Mouse (Mus musculus): Measurements from ENCODE around the gene 4933428G20Rik. TPM values are rescaled to one million over a fixed set of nuclear protein-coding genes. Genes with fewer than 3 reads are reported as not detected.

4933428G20Rik gene
- total RNA-seq (2015; ENCODE audit: low replicate concordance) (not detected in 2 replicates), total RNA-seq (2017; ENCODE audit: low replicate concordance) (not detected in 2 replicates)

DNA sequence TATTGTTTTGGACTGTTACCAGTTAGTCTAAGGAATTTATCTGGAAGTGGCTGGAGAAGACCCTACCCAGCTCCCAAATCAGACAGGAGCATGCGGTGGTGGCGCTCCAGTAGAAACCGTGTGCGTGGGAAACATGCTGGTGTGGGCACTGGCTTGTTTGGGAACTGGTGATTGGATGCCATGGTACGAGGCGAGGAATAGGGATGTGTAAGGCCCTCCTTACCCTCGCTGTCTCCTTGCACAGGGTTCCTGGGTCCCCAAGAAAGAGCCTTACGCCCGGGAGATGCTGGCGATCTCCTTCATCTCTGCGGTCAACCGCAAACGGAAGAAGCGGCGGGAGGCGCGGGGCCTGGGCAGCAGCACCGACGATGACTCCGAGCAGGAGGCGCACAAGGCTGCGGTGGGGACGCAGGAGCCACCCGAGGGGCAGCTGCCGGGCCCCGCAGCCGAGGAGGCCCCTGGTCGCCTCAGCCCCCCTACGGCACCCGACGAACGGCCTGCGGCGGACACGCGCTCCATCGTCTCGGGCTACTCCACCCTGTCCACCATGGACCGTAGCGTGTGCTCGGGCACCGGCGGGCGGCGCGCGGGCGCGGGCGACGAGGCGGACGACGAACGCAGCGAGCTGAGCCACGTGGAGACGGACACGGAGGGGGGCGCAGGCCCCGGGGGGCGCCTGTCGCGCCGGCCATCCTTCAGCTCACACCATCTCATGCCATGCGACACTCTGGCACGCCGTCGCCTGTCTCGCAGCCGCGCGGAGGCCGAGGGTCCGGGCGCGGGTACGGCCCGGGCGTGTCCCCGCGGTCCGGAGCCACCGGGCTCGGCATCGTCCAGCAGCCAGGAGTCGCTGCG, at the start of gene 4933428G20Rik:
TSS of gene 4933428G20Rik (minus strand) at position 476 of the 855 bp plus-strand sequence.
- no peak for ATAC-seq (replicated peaks; ENCODE audit: low FRiP score, poor library complexity, severe bottlenecking)

DNA sequence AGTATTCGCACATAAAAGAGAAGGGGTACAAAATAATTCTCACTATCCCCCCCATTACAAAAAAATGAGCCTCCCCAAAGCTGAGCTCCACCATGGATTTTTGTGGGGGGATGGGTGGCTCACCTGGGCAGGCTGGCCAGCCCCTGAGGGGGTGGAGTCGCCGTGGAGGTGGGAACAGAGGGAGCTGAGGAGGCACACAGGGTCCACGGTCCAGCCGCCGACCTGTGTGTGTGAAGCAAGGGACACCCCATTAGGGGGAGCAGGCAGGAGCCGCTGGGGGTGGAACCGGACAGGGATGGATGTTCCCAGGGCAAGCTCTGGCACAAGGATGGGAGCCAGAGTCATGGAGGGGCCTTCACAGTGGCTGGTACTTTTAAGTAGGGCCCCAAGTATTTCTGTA, 48.6 kb upstream of the 4933428G20Rik start:
- ATAC-seq (replicated peaks; ENCODE audit: low FRiP score, poor library complexity, severe bottlenecking), result no peak

DNA sequence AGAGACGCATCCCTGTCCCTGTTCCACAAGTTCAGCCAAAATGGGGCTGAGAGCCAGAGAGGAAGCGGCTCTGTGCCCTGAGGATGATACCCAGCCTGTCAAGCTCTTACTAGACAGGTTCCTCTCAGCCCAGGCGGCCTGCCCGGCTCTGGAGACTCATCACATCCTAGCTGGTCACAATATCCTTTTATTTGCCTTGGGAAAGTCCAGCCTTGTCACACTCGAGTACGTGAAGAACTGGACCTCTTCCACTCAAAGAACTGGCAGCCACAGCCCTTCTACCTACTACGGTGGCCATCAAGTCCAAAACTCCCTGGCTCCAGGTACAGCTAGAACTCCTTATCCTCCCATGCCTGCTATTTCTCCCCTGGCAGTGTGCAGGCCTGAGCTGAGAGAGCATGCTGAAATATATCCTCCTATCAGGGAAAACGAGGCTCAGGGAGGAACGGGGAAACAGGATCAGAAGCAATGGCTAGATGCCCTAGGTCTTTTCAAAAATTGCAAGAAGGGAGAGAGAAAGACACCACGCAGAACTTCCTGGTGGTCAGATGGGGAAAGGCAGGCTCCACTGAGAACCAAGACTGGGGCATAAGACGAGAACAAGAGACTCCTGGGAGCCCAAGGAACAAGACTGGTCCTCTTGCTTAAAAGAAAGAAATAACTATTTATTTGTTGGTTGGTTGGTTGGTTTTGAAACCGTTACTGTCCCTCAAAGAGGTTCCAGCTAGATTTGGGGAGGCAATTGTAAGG, 48.0 kb upstream of the 4933428G20Rik start:
- no peak for ATAC-seq (replicated peaks; ENCODE audit: low FRiP score, poor library complexity, severe bottlenecking)

DNA sequence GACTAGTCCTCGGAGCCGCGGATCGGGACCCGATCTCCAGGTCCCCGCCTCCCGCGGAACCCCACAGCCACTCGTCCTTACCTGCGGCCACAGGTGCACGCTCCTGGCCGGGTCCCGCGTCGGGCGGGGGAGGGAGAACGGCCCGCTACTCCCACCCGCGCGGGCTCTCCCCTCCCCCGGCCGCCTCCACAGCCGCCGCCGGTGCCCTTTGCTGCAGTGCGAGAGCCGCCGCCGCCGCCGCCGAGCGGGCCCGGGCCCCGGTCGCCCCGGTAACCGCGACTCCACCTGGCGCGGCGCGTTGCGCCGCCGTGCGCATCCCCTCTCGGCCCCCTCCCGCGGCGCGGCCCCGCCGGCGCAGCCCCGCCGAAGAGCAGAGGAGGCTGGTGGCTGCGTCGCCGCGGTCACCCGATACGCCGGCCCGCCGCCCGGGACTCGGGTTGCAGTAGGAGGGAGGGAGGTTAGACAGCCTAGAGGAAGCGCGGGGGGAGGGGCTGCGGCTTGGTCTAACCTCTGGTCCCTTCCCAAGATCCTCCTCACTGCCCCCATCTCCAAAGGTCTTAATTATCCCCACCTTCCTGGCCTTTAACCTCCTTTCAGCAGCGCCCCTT, 46.8 kb upstream of the 4933428G20Rik start:
- ATAC-seq (replicated peaks; ENCODE audit: low FRiP score, poor library complexity, severe bottlenecking), result no peak

DNA sequence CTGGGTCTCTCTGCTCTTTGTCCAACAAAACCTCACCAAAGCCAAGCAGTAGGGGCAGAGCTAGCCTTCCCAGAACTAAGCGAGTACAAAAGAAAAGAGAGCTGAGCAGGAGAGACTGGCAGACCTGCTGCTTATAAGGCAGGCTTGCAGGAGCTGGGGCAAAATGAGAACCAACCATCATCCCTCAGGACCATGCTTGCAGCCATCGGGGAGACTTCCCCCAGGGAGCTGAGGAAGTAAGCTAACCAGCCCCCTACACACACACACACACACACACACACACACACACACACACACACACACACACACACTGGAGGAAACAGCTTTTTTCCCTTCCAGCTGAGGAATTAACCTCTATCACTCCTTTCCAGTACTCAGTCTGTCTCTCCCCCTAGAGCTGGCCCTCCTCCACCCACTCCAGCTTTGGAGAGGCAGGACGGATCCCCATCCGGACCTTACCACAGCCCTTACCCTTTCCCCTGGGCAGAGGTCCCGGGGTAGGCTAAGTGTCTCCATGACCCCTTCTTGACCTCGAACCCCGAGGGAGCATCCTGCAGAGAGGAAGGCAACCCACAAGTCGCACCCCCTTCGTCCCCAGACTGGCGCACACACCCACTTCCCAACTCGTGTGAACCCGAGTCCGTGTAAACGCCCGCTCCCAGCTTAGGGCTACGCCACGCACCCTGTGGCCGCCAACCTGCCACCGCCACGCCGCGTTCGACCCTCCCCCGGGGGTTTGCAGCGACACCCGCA, 45.8 kb upstream of the 4933428G20Rik start:
- ATAC-seq (replicated peaks; ENCODE audit: low FRiP score, poor library complexity, severe bottlenecking), result no peak

DNA sequence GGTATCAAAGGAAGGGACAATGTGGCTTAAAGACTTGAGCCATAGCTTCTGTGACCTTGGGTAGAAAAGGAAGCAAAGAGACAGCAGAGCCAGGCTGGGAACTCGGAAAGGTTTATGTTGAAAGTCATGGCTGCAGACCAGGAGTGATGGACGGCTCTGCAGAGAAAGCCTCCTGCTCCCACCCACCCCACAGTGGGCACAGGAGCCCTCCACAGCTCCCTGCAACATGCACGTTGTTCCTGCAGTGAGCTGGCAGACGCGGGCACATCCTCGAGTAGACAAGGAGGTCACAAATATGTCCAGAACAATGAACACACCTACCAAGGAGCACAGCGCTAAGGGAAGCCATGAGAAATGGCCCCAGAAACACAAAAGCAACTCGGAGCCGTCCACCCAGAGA, 43.7 kb upstream of the 4933428G20Rik start:
- ATAC-seq (replicated peaks; ENCODE audit: low FRiP score, poor library complexity, severe bottlenecking), result no peak

DNA sequence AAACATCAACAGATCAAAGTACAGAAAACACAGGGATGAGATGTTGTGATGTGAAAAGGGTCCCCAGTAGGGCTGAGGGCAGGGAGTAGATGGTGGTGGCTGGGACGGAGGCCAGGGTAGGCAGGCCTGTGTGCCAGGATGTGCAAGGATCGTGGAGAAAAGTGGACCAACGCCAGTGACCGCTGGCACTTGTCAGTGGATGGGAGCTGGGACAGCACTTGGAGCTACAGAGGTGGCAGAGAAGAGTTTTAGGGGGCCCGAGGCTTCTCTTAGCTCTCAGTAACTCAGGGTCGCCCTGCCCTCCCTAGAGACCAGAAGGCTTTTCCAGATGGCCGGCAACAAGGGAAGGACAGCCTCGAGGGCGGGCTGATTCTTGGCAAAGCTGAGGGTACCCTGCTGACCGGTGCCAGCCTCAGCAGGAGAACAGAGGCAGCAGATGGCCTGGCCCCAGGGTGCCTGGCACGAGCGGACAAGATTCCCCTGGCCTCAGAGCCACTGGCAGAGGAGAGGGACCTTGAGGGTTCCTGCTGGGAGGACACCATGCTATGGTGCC, 43.1 kb upstream of the 4933428G20Rik start:
- no peak for ATAC-seq (replicated peaks; ENCODE audit: low FRiP score, poor library complexity, severe bottlenecking)

DNA sequence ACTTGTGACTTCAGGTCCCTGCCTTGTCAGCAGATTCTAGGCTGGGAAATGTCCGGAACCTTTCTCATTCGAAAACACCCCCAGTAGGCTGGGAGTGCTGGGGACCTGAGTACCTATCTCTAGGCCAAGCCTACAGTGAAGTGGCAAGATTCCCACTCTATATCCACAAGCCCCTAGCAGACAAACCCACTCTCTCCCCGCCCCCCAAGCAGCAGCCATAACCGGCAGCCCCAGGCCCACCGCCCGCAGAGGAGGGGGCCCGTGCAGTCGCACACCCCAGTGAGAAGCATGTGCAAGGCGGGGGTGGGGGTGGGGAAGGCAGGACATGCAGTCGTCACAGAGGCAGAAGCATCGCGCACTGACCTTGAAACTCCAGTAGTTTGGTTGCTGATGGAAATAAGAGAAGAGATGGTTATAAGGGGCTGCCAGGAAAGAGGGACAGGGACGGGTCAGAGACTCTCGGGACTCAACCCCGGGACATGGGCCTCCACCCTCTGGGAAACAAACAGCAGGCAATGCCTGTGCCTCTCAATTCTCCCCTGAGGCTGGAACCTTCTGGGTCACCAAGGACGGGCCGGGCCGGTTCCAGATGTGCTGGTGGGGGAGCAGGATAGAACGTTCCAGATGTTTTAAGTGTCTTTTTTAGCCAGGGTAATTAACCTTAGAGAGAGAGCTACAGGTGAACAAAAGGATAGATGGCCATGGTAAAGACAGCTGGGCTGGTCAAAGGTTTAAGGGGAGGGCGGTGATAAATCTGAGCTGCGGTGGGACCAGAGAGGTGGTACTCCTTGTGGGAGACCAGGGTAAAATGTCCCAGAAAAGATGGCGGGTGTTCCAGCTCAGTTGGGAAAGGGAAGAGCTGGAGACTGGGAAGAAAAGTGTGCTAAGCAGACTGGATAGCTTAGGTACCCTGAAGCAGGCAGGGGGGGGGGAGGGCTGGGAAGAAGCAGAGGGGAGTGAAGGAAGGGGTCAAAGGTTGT, 42.3 kb upstream of the 4933428G20Rik start:
- no peak for ATAC-seq (replicated peaks; ENCODE audit: low FRiP score, poor library complexity, severe bottlenecking)

DNA sequence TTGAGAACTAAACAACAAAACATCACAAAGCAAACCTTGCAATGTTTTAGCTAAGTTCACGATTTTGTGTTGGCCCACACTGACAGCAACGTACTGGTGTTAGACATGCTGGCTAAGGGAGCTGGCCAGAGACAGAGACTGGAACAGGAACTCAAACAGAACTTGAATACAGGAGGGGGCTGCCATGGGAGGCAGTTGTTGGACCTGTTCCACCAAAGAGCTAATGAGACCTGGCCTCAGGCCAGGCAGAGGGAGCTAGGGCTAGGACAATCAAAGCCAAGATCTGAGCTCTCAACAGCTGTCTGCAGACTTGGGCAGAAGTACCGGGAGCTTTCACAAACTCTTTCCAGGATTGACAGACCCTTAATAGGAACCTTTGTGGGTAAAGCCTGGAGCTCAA, 40.5 kb upstream of the 4933428G20Rik start:
- ATAC-seq (replicated peaks; ENCODE audit: low FRiP score, poor library complexity, severe bottlenecking), result no peak

DNA sequence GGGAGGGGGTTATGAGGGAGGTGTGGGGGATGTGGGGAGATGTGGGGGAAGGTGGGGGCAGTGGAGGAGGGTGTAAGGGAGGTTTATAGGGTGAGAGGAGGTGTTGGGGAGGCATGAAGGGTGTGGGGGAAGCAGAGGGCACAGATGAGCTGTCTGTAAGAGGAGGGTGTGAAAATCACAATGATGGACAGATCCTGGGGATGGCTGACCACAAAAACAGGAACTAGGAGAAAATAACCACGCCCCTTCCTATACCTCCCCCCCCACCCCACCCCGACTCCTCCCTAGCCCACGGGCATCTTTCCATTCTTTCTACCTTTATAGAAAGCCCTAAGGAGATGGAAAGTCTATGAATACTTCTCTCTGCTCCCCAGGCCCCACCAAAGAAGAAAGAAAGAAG, 40.0 kb upstream of the 4933428G20Rik start:
- ATAC-seq (replicated peaks; ENCODE audit: low FRiP score, poor library complexity, severe bottlenecking), result no peak

DNA sequence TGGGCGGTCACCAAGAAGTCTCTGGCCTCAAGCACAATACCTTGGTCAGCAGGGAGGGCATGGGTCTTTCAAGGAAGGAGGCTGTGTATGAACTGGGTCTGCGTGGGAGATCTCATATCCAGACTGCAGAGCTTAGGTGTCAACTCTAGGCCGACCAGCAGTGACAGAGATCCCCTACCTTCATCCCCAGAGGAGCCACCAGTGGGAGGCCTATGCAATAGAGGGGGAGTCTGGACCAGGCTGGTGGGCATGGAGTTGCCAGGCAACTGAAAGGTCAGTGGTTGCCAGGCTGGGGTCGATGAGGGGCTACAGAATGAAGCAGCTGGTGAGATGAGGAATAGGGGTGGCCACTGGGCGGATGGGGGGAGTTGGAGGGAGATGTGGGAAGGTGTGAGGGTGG, 39.5 kb upstream of the 4933428G20Rik start:
- no peak for ATAC-seq (replicated peaks; ENCODE audit: low FRiP score, poor library complexity, severe bottlenecking)

DNA sequence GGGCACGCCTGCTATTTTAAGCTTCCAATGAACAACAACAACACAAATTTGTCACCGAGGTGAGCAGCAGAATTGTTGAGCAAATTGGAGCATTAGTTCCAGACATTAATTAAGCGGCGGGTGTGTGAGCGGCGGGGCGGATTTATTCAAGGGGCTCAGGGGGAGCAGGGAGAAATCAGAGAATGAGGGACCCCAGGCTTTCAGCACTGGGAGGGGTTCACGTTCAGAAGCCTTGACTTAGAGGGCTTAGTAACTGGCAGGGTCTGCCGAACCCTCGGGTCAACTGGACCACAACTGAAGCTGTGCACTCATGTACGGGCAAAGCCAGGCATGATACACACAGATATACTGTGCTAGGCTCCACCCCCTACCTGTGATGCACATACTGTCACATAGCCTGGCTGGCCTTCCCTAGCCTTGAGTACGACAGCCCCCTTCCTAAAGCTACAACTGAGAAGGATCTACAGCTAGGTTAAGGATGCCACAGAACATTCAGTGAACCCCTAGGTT, 37.5 kb upstream of the 4933428G20Rik start:
- no peak for ATAC-seq (replicated peaks; ENCODE audit: low FRiP score, poor library complexity, severe bottlenecking)

DNA sequence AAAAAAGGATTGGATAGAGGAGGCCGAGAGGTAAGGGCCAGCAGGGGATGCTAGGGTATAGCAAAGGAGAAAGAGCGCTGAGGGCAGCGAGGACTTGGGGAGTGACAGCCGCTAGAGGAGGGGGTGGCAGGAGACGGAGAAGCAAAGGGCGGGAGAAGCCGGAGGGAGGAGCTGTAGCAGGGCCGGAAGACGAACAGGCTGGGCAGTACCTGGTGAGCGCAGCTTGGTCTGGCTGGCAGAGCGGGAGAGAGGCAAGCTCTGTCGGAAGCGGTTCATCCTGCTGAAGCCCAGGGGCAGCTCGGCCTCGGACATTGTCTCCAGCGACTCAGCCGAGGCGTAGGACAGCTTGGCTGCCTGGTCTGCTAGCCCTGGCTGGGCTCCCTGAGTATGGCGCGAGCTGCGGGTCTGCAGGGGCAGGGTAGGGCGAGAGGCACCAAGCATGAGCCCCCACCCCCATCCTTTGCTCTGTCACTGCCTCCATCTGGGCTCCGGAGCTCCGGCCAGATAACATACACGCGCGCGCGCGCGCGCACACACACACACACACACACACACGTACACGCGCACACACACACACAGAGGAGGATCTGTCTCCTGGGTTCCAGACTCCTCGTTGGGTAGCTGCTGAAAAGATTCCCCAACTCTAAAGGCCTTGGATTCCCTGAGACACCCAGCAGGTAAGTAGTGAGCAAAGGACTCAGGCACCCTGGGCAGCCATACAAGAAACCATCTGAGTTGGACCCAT, 36.9 kb upstream of the 4933428G20Rik start:
- no peak for ATAC-seq (replicated peaks; ENCODE audit: low FRiP score, poor library complexity, severe bottlenecking)

DNA sequence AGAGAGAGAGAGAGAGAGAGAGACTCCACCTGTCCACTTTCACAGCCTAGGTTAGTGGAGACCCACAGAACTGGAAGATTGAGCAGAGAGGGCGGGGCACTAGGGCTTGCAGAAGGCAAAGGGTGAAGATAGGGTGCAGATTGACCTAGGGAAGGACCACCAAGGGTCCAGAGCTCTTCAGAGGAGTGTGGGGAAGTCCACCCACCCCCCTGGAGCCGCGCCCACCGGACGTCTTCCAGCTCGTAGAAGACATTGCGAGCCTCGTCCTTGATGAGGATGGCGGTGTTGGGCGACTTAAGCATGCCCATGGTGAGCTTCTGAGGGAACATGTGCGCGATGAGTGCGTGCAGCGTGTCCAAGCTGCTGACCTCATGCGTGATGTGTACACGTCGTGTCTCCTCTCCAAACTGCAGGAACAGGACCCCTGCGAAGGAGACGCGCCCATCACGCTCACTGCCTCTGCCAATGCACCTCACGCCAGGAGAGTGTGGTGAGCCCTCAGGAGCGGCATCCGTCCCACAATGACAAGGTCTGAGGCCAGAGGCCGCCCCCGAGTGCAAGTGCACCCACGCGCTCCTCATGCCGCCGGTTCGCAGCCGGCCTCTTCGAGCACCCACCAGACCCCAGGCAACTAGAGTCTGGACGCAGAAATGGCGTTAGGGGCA, 36.1 kb upstream of the 4933428G20Rik start:
- no peak for ATAC-seq (replicated peaks; ENCODE audit: low FRiP score, poor library complexity, severe bottlenecking)

DNA sequence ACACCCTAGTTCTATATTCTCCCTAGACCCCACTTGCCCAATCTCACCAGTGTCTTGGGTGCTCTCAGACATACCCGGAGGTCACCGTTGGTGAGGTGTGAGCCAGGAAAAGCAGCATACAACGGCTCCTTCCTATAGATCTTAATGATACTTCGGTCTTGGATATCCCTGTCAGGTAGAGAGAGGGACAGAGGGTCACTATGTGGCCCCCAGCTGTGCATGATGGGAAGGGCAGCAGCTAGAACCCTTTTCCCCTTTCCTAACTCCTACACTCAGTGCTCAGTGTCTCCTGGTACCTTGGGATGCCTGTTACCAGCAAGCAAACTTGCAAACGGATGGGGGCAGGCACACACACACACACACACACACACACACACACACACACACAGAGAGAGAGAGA, 35.5 kb upstream of the 4933428G20Rik start:
- ATAC-seq (replicated peaks; ENCODE audit: low FRiP score, poor library complexity, severe bottlenecking), result no peak

DNA sequence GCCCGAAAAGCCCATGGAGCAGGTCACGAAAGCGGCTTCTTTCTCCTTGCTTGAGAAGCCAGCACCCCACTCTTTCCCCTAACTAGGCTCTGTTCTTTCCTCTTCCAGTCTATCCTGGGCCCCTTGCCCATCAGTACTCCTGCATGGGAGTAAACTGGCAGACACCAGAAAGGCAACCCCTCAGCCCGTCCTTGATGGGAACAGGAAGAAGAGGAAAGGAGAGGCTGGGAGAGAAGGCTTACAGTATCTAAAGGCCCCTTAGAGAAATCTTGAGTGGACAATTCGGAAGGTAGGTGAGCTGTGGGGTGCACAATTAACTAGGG, 35.1 kb upstream of the 4933428G20Rik start:
- no peak for ATAC-seq (replicated peaks; ENCODE audit: low FRiP score, poor library complexity, severe bottlenecking)
